Mouse (Mus musculus): ENCODE measurements at regions not wholly inside any gene's neighbourhood (a gene's known extent, or its start where the extent isn't known, plus 50 kb on each side); places are given as distances from the start of the nearest gene placed in this dataset.
"Not testable (repeated sequence)": the region's sequence is repeated elsewhere in the genome, so short reads cannot be mapped to it uniquely, and the experiment has no call there.

GRCm38 (mm10) chr13:72326201-72326600 lies 302.4 kb upstream of the Irx2 start:
- TF ChIP-seq POLR2A (IDR thresholded peaks at IDR 0.05; ENCODE audit: borderline replicate concordance, extremely low read depth, insufficient read depth, insufficient read length, poor library complexity, severe bottlenecking); CTCF (IDR thresholded peaks at IDR 0.05; ENCODE audit: borderline replicate concordance, extremely low read depth, insufficient read depth, insufficient read length): not testable (repeated sequence)

Measured in brain, embryonic 14.5 days (tissue).